Mouse (Mus musculus): ENCODE measurements around the gene Ylpm1. TPM values are rescaled to one million over a fixed set of nuclear protein-coding genes. Genes with fewer than 3 reads are reported as not detected.

Ylpm1 gene
- polyA plus RNA-seq, 1 experiment from 2014 or later, result 39.6 TPM

DNA sequence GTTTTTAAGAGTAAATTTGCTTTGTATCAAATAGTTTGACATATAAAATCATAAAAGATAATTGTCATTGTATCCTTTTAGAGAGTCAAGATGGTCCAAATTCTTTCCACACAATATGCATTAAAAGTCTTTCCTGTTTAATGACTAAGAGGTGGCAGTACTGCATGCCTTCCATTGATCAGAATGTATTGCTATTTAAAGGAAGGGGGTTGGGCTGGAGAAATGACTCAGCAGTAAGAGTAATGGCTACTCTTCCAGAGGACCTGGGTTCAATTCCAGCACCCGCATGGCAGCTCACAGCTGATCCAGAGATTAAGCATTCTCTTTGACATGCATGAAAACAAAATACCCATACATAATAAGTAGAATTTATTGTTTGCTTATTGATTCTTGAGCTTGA, 25.9 kb downstream of the Ylpm1 start:
- Histone ChIP-seq H3K9ac (no peak overlapping the region), H3K4me2 (replicated peaks) (no peak overlapping the region), H3K27ac (no peak overlapping the region), H3K4me3 (no peak overlapping the region), H3K4me1 (no peaks in the 10 kb centered on the region), H3K36me3 (no peaks in the 10 kb centered on the region), H3K9me3 (no peaks in the 10 kb centered on the region), H3K27me3 (no peaks in the 10 kb centered on the region)
- ATAC-seq (ENCODE audit: insufficient number of reproducible peaks, insufficient read depth, low FRiP score, low TSS enrichment), result no peak
- 94% methylated on average over 1 of the region's 1 CpGs for WGBS

DNA sequence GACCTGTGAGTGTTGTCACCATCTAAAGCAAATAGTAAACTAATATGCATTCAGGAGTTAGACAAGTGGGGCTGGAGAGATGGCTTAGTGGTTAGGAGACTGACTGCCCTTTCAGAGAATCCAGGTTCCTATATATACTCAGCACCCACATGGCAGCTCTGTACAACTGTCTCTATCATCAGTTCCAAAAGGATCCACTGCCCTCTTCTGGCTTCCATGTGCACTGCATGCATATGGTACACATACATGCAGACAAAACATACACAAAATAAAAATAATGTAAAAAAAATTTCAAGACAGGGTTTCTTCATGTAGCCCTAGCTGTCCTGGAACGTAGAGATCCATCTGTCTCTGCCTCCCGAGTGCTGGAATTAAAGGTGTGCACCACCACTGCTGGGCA, 36.6 kb downstream of the Ylpm1 start:
- no peak for ATAC-seq (ENCODE audit: insufficient number of reproducible peaks, insufficient read depth, low FRiP score, low TSS enrichment)
- no peak overlapping the region for H3K9ac ChIP-seq

GRCm38 (mm10) chr12:85051218-85051617, 55.1 kb downstream of the Ylpm1 start:
- H3K4me3 ChIP-seq, result no peak overlapping the region

More for the DNA sequence above, 36.6 kb downstream of the Ylpm1 start:
- H3K4me3 ChIP-seq, result no peak overlapping the region
- WGBS, result 96% methylated on average over 2 of the region's 2 CpGs
- H3K27ac ChIP-seq, result no peak overlapping the region
- peaks cover 46% of the 10 kb centered on the region for H3K36me3 ChIP-seq
- H3K9me3 ChIP-seq, result no peaks in the 10 kb centered on the region
- H3K4me2 ChIP-seq (replicated peaks), result no peak overlapping the region
- H3K4me1 ChIP-seq, result no peaks in the 10 kb centered on the region
- no peaks in the 10 kb centered on the region for H3K27me3 ChIP-seq

GRCm38 (mm10) chr12:85071043-85071442, 74.9 kb downstream of the Ylpm1 start:
- Histone ChIP-seq H3K27ac (no peak overlapping the region), H3K36me3 (peaks cover 43% of the 10 kb centered on the region), H3K9ac (no peak overlapping the region), H3K4me1 (no peaks in the 10 kb centered on the region), H3K4me3 (no peak overlapping the region), H3K27me3 (no peaks in the 10 kb centered on the region), H3K4me2 (replicated peaks) (no peak overlapping the region), H3K9me3 (no peaks in the 10 kb centered on the region)
- no peak for ATAC-seq (ENCODE audit: insufficient number of reproducible peaks, insufficient read depth, low FRiP score, low TSS enrichment)

More at GRCm38 (mm10) chr12:85051218-85051617, 55.1 kb downstream of the Ylpm1 start:
- peaks cover 62% of the 10 kb centered on the region for H3K36me3 ChIP-seq
- H3K4me2 ChIP-seq (replicated peaks), result no peak overlapping the region
- no peak overlapping the region for H3K27ac ChIP-seq
- H3K9ac ChIP-seq, result no peak overlapping the region
- no peaks in the 10 kb centered on the region for H3K27me3 ChIP-seq
- WGBS, result 81% methylated on average over 6 of the region's 6 CpGs
- H3K9me3 ChIP-seq, result no peaks in the 10 kb centered on the region
- H3K4me1 ChIP-seq, result no peaks in the 10 kb centered on the region
- no peak for ATAC-seq (ENCODE audit: insufficient number of reproducible peaks, insufficient read depth, low FRiP score, low TSS enrichment)

DNA sequence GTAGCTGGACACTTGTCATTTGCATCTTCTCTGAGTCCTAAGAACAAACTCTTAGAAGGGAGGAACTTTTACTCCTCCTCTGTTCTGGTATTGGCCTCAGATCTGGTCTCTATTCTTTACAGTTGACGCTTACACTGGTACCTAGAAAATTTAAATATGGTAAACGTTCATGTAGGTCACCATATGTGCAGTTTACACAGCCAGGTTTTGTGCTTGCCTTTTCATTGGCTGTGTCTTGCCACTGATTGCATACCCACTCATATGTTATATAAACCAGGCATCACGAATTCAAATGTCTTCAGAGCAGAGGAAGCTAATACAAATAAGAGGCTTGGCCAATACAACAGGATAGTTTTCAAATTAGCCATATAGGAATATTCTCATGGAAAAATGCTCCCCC, 81.0 kb downstream of the Ylpm1 start:
- Histone ChIP-seq H3K4me1 (no peaks in the 10 kb centered on the region), H3K27ac (no peak overlapping the region), H3K9me3 (no peaks in the 10 kb centered on the region), H3K27me3 (no peaks in the 10 kb centered on the region), H3K36me3 (peaks cover 24% of the 10 kb centered on the region), H3K4me2 (replicated peaks) (no peak overlapping the region), H3K9ac (no peak overlapping the region), H3K4me3 (no peak overlapping the region)
- ATAC-seq (ENCODE audit: insufficient number of reproducible peaks, insufficient read depth, low FRiP score, low TSS enrichment), result no peak
- 83% methylated on average over 3 of the region's 3 CpGs for WGBS

- Histone ChIP-seq H3K4me1 (no peaks in the 10 kb centered on the region), H3K4me2 (replicated peaks) (no peak overlapping the region), H3K27ac (no peak overlapping the region), H3K9me3 (no peaks in the 10 kb centered on the region), H3K9ac (no peak overlapping the region), H3K4me3 (no peak overlapping the region), H3K36me3 (peaks cover 28% of the 10 kb centered on the region), H3K27me3 (no peaks in the 10 kb centered on the region)
- no peak for ATAC-seq (ENCODE audit: insufficient number of reproducible peaks, insufficient read depth, low FRiP score, low TSS enrichment)
- 85% methylated on average over 2 of the region's 2 CpGs for WGBS
Observed at GRCm38 (mm10) chr12:85084257-85084656, 88.1 kb downstream of the Ylpm1 start.

DNA sequence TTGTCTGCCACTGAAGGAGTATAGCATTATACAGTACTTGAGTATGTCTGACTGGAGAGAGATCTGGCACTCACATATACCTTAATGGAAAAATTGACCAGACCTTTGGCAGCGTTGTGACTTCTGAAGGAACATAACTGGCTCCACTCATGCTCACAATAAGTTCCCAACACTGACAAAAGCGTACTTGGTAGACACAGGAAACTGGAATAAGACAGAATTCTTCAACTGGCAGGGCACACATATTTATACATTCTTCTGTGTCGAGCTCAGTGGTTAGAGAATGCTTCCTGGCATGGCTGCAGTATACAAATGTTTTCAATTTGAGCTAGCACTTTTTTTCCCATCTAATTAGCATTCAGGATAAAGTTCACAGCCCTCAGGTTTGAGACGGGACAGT, 88.8 kb downstream of the Ylpm1 start:
- 72% methylated on average over 4 of the region's 4 CpGs for WGBS
- no peak overlapping the region for H3K4me3 ChIP-seq
- H3K27ac ChIP-seq, result no peak overlapping the region
- H3K4me1 ChIP-seq, result no peaks in the 10 kb centered on the region
- H3K36me3 ChIP-seq, result peaks cover 35% of the 10 kb centered on the region
- H3K9me3 ChIP-seq, result no peaks in the 10 kb centered on the region
- H3K9ac ChIP-seq, result no peak overlapping the region
- ATAC-seq (ENCODE audit: insufficient number of reproducible peaks, insufficient read depth, low FRiP score, low TSS enrichment), result no peak
- no peak overlapping the region for H3K4me2 ChIP-seq (replicated peaks)
- H3K27me3 ChIP-seq, result no peaks in the 10 kb centered on the region

GRCm38 (mm10) chr12:85087845-85088244, 91.7 kb downstream of the Ylpm1 start:
- Histone ChIP-seq H3K9me3 (no peaks in the 10 kb centered on the region), H3K36me3 (peaks cover 33% of the 10 kb centered on the region), H3K27me3 (no peaks in the 10 kb centered on the region), H3K4me1 (no peaks in the 10 kb centered on the region), H3K4me2 (replicated peaks) (no peak overlapping the region), H3K4me3 (no peak overlapping the region), H3K27ac (no peak overlapping the region), H3K9ac (no peak overlapping the region)
- ATAC-seq (ENCODE audit: insufficient number of reproducible peaks, insufficient read depth, low FRiP score, low TSS enrichment), result no peak
- 64% methylated on average over 12 of the region's 12 CpGs for WGBS

DNA sequence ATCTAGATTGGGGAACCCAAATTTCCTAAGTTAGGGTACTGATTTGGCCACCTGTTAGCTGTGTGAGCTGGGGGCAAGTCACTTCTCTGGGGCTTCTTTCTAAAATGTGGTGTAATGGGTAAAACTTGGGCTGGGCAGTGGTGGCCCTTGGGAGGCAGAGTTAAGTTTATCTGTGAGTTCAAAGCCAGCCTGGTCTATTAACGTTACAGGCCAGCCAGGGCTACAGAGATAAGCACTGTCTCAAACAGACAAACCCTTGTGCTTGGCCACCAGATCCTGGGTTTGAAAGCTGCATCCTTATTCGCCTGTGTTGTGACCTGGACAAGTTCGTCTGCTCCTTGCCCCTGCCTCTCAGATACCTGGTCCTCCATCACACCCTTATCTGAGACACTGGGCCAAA, 95.1 kb downstream of the Ylpm1 start:
- Histone ChIP-seq H3K4me3 (no peak overlapping the region), H3K4me1 (peaks cover 12% of the 10 kb centered on the region; the same call in 1 of the 2 replicates), H3K27ac (no peak overlapping the region), H3K36me3 (peaks cover 33% of the 10 kb centered on the region), H3K9me3 (no peaks in the 10 kb centered on the region), H3K4me2 (replicated peaks) (no peak overlapping the region), H3K27me3 (no peaks in the 10 kb centered on the region), H3K9ac (no peak overlapping the region)
- 87% methylated on average over 3 of the region's 3 CpGs for WGBS
- no peak for ATAC-seq (ENCODE audit: insufficient number of reproducible peaks, insufficient read depth, low FRiP score, low TSS enrichment)

- peaks cover 30% of the 10 kb centered on the region for H3K36me3 ChIP-seq
- H3K27ac ChIP-seq, result no peak overlapping the region
- no peak for ATAC-seq (ENCODE audit: insufficient number of reproducible peaks, insufficient read depth, low FRiP score, low TSS enrichment)
- no peak overlapping the region for H3K9ac ChIP-seq
- no peak overlapping the region for H3K4me3 ChIP-seq
- WGBS, result 9% methylated on average over 3 of the region's 3 CpGs
- H3K27me3 ChIP-seq, result no peaks in the 10 kb centered on the region
- no peak overlapping the region for H3K4me2 ChIP-seq (replicated peaks)
- peaks cover 12% of the 10 kb centered on the region; the same call in 1 of the 2 replicates for H3K4me1 ChIP-seq
- H3K9me3 ChIP-seq, result no peaks in the 10 kb centered on the region
Observed at GRCm38 (mm10) chr12:85092214-85092613, 96.1 kb downstream of the Ylpm1 start.

DNA sequence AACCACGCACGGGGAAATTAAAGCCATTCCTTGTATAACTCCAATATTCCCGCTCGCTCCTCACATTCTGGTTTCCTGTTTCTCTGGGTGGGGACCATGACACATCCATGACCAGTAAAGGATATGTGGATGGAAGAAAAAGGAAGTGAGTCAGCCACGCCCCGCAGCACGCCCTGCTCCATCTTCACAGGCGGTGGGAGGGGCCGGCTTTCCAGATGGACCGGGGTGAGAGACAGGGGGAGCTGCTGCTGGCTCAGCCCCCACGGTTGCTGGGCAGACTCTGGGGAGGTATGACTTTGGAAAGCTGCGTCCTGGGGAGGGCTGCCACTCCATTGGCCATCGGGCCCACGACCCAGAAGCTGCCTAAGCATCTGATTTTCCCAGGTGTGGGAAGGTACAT, 97.9 kb downstream of the Ylpm1 start:
- Histone ChIP-seq H3K27me3 (no peaks in the 10 kb centered on the region), H3K4me3 (no peak overlapping the region), H3K9me3 (no peaks in the 10 kb centered on the region), H3K36me3 (peaks cover 12% of the 10 kb centered on the region), H3K4me1 (peaks cover 12% of the 10 kb centered on the region; the same call in 1 of the 2 replicates), H3K9ac (no peak overlapping the region), H3K27ac (no peak overlapping the region), H3K4me2 (replicated peaks) (0 out of 2 replicates have a peak overlapping the region, but pooled peaks have one; percentile 2)
- ATAC-seq (ENCODE audit: insufficient number of reproducible peaks, insufficient read depth, low FRiP score, low TSS enrichment), result 0 out of 2 replicates have a peak, but pooled peaks have one; percentile 24
- 32% methylated on average over 14 of the region's 14 CpGs for WGBS

- no peak overlapping the region for H3K27ac ChIP-seq
- H3K27me3 ChIP-seq, result no peaks in the 10 kb centered on the region
- H3K9ac ChIP-seq, result no peak overlapping the region
- H3K9me3 ChIP-seq, result no peaks in the 10 kb centered on the region
- no peak overlapping the region for H3K4me3 ChIP-seq
- WGBS, result 74% methylated on average over 10 of the region's 10 CpGs
- ATAC-seq (ENCODE audit: insufficient number of reproducible peaks, insufficient read depth, low FRiP score, low TSS enrichment), result no peak
- peaks cover 12% of the 10 kb centered on the region; the same call in 1 of the 2 replicates for H3K4me1 ChIP-seq
- H3K4me2 ChIP-seq (replicated peaks), result no peak overlapping the region
- H3K36me3 ChIP-seq, result peaks cover 5% of the 10 kb centered on the region; the same call in 1 of the 2 replicates
Observed at GRCm38 (mm10) chr12:85094706-85095105, 98.6 kb downstream of the Ylpm1 start.

DNA sequence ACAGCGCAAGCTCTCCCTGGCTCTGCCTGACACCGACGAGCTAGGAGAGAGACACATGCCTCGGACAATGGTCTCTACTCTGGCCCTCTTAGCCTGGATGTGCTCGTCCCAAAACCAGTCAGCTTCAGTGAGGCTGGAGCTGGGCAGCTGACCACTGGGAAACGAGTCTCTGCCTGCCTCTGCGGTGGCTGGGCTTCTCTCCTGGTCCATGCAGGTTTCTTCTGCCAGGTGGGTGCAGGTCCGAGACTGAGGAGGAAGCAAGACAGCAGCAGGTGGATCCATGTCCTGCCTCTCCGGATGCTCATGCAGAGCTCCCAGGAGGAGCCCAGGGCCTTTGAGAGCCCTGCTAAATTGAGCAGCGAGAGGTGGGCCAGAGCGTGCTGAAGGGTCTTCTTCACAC, 99.0 kb downstream of the Ylpm1 start:
- no peaks in the 10 kb centered on the region for H3K27me3 ChIP-seq
- H3K4me1 ChIP-seq, result peaks cover 12% of the 10 kb centered on the region; the same call in 1 of the 2 replicates
- H3K4me3 ChIP-seq, result no peak overlapping the region
- no peak overlapping the region for H3K27ac ChIP-seq
- 84% methylated on average over 11 of the region's 11 CpGs for WGBS
- H3K9me3 ChIP-seq, result no peaks in the 10 kb centered on the region
- no peak for ATAC-seq (ENCODE audit: insufficient number of reproducible peaks, insufficient read depth, low FRiP score, low TSS enrichment)
- 0 out of 2 replicates have a peak, but pooled peaks cover 3% of the 10 kb centered on the region for H3K36me3 ChIP-seq
- H3K9ac ChIP-seq, result no peak overlapping the region
- no peak overlapping the region for H3K4me2 ChIP-seq (replicated peaks)
